36 mouse cellular contexts compared by ENCODE assay signal in genomic region chr15:82091061-82091460, GRCm38 (mm10). TPM values are rescaled to one million over a fixed set of nuclear protein-coding genes. Genes with fewer than 3 reads are reported as not detected.
DNase-seq lines count a peak whose midpoint lies in the region; ATAC-seq lines count a peak whose summit lies in the region.
"Had no signal": no experiment of that assay in that cellular context is flagged by ENCODE, and none has a peak within 500 bp of the region (broad histone marks: within the 10 kb centered on the region; RNA-seq: fewer than 3 reads in every experiment).

No protein-coding gene starts in this region.

- no peaks in the 10 kb centered on the region for H3K4me1 ChIP-seq in limb, embryonic 13.5 days
- no peaks in the 10 kb centered on the region for H3K4me1 ChIP-seq in limb, embryonic 10.5 days
- H3K4me1 ChIP-seq: embryonic facial prominence, embryonic 13.5 days; hindbrain, embryonic 15.5 days had no signal

- DNase-seq in adrenal gland, adult (ENCODE audit: inconsistent age in 2 of 2, low spot score in 1 of 2): peak; percentile 17 to 52
- no peak for DNase-seq in adrenal gland, adult 8-10 months
- DNase-seq in adrenal gland, postnatal 25 days: peak; percentile 10
- DNase-seq in adrenal gland, adult 18-20 months (ENCODE audit: low spot score in 2 of 2): no peak
- no peak for DNase-seq in limb, embryonic 10.5 days (ENCODE audit: low spot score)
- peak; percentile 31 for DNase-seq in telencephalon, adult 2 months (ENCODE audit: low read depth, low spot score)
- no peak for DNase-seq in gastrocnemius, postnatal 14 days
- DNase-seq: B cell, adult 2 months; cerebellum, adult 11-12 months; cerebellum, adult 8-10 months; cerebellum, postnatal 10 days; cerebellum, postnatal 36 days; embryo, embryonic 11 days; forebrain, postnatal 0 days; gastrocnemius, postnatal 10 days; heart, adult 11 months; kidney, adult 8-10 months had no signal

- WGBS in limb, embryonic 13.5 days: 80% methylated on average over 7 of the region's 7 CpGs
- WGBS in limb, embryonic 10.5 days: 80% methylated on average over 7 of the region's 7 CpGs

- no peak overlapping the region for H3K4me2 ChIP-seq in limb, embryonic 13.5 days (replicated peaks)
- H3K4me2 ChIP-seq: embryonic facial prominence, embryonic 13.5 days; heart, embryonic 11.5 days; hindbrain, embryonic 12.5 days; hindbrain, embryonic 15.5 days had no signal

- peaks cover 10% of the 10 kb centered on the region for H3K27me3 ChIP-seq in limb, embryonic 13.5 days
- H3K27me3 ChIP-seq in limb, embryonic 10.5 days (ENCODE audit: low read depth, poor library complexity, severe bottlenecking): peaks cover 26% of the 10 kb centered on the region; the same call in 1 of the 2 replicates
- H3K27me3 ChIP-seq: hindbrain, embryonic 12.5 days; hindbrain, embryonic 15.5 days had no signal

- no peaks in the 10 kb centered on the region for H3K9me3 ChIP-seq in limb, embryonic 13.5 days
- no peaks in the 10 kb centered on the region for H3K9me3 ChIP-seq in limb, embryonic 10.5 days (replicated peaks)
- H3K9me3 ChIP-seq: embryonic facial prominence, embryonic 10.5 days; embryonic facial prominence, embryonic 13.5 days; G1E; hindbrain, embryonic 12.5 days; hindbrain, embryonic 15.5 days had no signal

- H3K36me3 ChIP-seq in limb, embryonic 13.5 days: no peaks in the 10 kb centered on the region
- H3K36me3 ChIP-seq in limb, embryonic 10.5 days: no peaks in the 10 kb centered on the region
- H3K36me3 ChIP-seq: embryonic facial prominence, embryonic 10.5 days; embryonic facial prominence, embryonic 13.5 days; forebrain, embryonic 10.5 days; G1E; hindbrain, embryonic 12.5 days; hindbrain, embryonic 15.5 days had no signal

- H3K27ac ChIP-seq in limb, embryonic 13.5 days: no peak overlapping the region
- H3K27ac ChIP-seq in limb, embryonic 10.5 days: no peak overlapping the region
- H3K27ac ChIP-seq: embryonic facial prominence, embryonic 10.5 days; embryonic facial prominence, embryonic 13.5 days; forebrain, embryonic 10.5 days; hindbrain, embryonic 12.5 days; hindbrain, embryonic 15.5 days had no signal

- intact Hi-C loops in gastrocnemius, postnatal 14 days (cut with DNase I; ENCODE audit: low total_unique reads): no loop called here

- ATAC-seq in limb, embryonic 13.5 days (ENCODE audit: low FRiP score, low read depth): no peak
- ATAC-seq: forebrain, embryonic 14.5 days; forebrain, postnatal 0 days; intestine, postnatal 0 days had no signal

- 0 out of 2 replicates have a peak overlapping the region, but pooled peaks have one; percentile 20 for H3K9ac ChIP-seq in limb, embryonic 13.5 days
- H3K9ac ChIP-seq: embryonic facial prominence, embryonic 13.5 days; forebrain, postnatal 0 days; hindbrain, embryonic 12.5 days; hindbrain, embryonic 15.5 days had no signal

- H3K4me3 ChIP-seq in limb, embryonic 13.5 days: no peak overlapping the region
- no peak overlapping the region for H3K4me3 ChIP-seq in limb, embryonic 10.5 days
- H3K4me3 ChIP-seq: embryonic facial prominence, embryonic 10.5 days; embryonic facial prominence, embryonic 13.5 days; forebrain, embryonic 10.5 days; hindbrain, embryonic 12.5 days; hindbrain, embryonic 15.5 days had no signal

RNA-seq across cellular contexts. Expression of gene Mei1, which starts 21.3 kb away (rescaled TPM):
- total RNA-seq in adrenal gland, adult 8-10 months (2022): 1 to 10 TPM in 3 of 4 experiments, under 1 TPM in 1; 0.74 to 4.1 (median 2.4) TPM
- total RNA-seq in adrenal gland, postnatal 25 days (2021): 2.8 and 4.3 TPM in 2 replicates
- total RNA-seq in adrenal gland, adult 18-20 months (2021): 1 to 10 TPM in 1 of 2 experiments, under 1 TPM in 1; 0.58 to 4.1 TPM
- 0.11 and 0.17 TPM in 2 replicates for polyA plus RNA-seq in limb, embryonic 13.5 days (2015; fragmentation: Nextera tagmentation; extraction: Ambion mirVana)
- polyA plus RNA-seq in limb, embryonic 10.5 days (2016; fragmentation: Nextera tagmentation; extraction: Ambion mirVana): not detected in 2 replicates
- under 1 TPM; 0.13 to 0.33 TPM for total RNA-seq in gastrocnemius, postnatal 14 days (2021)
- total RNA-seq: heart, adult 8-10 months; heart, postnatal 25 days; hematopoietic stem cell, adult 5-6 weeks had no signal
- polyA plus RNA-seq: embryonic facial prominence, embryonic 13.5 days; forebrain, embryonic 14.5 days; G1E; heart, embryonic 11.5 days; heart, embryonic 14.5 days; heart, postnatal 0 days; intestine, embryonic 14.5 days; intestine, postnatal 0 days had no signal

RNA-seq across cellular contexts. Expression of gene 4930407I10Rik, which starts 32.1 kb away (rescaled TPM):
- total RNA-seq in adrenal gland, adult 8-10 months (2022): not detected
- total RNA-seq in adrenal gland, postnatal 25 days (2021): not detected in 2 replicates
- total RNA-seq in adrenal gland, adult 18-20 months (2021): not detected
- polyA plus RNA-seq in limb, embryonic 13.5 days (2015; fragmentation: Nextera tagmentation; extraction: Ambion mirVana): 0.03 TPM in 1 of 2 replicates, not detected in the other
- polyA plus RNA-seq in limb, embryonic 10.5 days (2016; fragmentation: Nextera tagmentation; extraction: Ambion mirVana): not detected in 2 replicates
- total RNA-seq in gastrocnemius, postnatal 14 days (2021): not detected
- total RNA-seq: forebrain, postnatal 0 days; gastrocnemius, adult 18-20 months; gastrocnemius, postnatal 10 days; gastrocnemius, postnatal 4 days; heart, adult 8-10 months; heart, postnatal 25 days; hematopoietic stem cell, adult 5-6 weeks had no signal
- polyA plus RNA-seq: cortical plate, adult 2 months; embryonic facial prominence, embryonic 10.5 days; forebrain, embryonic 10.5 days; forebrain, embryonic 14.5 days; forebrain, postnatal 0 days; G1E; heart, embryonic 11.5 days; heart, embryonic 14.5 days; heart, postnatal 0 days; hindbrain, embryonic 12.5 days; hindbrain, embryonic 15.5 days; intestine, embryonic 14.5 days; intestine, postnatal 0 days had no signal

RNA-seq across cellular contexts. Expression of gene Ccdc134, which starts 36.7 kb away (rescaled TPM):
- 10 to 100 TPM in 3 of 4 experiments, 1 to 10 TPM in 1; 8.9 to 13.7 (median 12.5) TPM for total RNA-seq in adrenal gland, adult 8-10 months (2022)
- 11.2 and 11.3 TPM in 2 replicates for total RNA-seq in adrenal gland, postnatal 25 days (2021)
- total RNA-seq in adrenal gland, adult 18-20 months (2021): 1 to 10 TPM; 6.7 to 8.9 TPM
- polyA plus RNA-seq in limb, embryonic 13.5 days (2015; fragmentation: Nextera tagmentation; extraction: Ambion mirVana): 27.6 and 30.3 TPM in 2 replicates
- polyA plus RNA-seq in limb, embryonic 10.5 days (2016; fragmentation: Nextera tagmentation; extraction: Ambion mirVana): 22.8 and 23.6 TPM in 2 replicates
- total RNA-seq in gastrocnemius, postnatal 14 days (2021): 10 to 100 TPM; 18.5 to 18.7 TPM

RNA-seq across cellular contexts. Expression of gene Snu13, which starts 43.7 kb away (rescaled TPM):
- 10 to 100 TPM; 77.0 to 94.9 (median 88.2) TPM for total RNA-seq in adrenal gland, adult 8-10 months (2022)
- 83.1 and 99.8 TPM in 2 replicates for total RNA-seq in adrenal gland, postnatal 25 days (2021)
- 10 to 100 TPM; 80.5 to 99.1 TPM for total RNA-seq in adrenal gland, adult 18-20 months (2021)
- 294 and 308 TPM in 2 replicates for polyA plus RNA-seq in limb, embryonic 13.5 days (2015; fragmentation: Nextera tagmentation; extraction: Ambion mirVana)
- 379 and 421 TPM in 2 replicates for polyA plus RNA-seq in limb, embryonic 10.5 days (2016; fragmentation: Nextera tagmentation; extraction: Ambion mirVana)
- total RNA-seq in gastrocnemius, postnatal 14 days (2021): 10 to 100 TPM; 40.3 to 46.7 TPM

RNA-seq across cellular contexts. Expression of gene Srebf2, which starts 55.9 kb away (rescaled TPM):
- 100 to 1,000 TPM in 2 of 4 experiments, 10 to 100 TPM in 2; 83.2 to 144 (median 107) TPM for total RNA-seq in adrenal gland, adult 8-10 months (2022)
- 85.2 and 95.5 TPM in 2 replicates for total RNA-seq in adrenal gland, postnatal 25 days (2021)
- total RNA-seq in adrenal gland, adult 18-20 months (2021): 100 to 1,000 TPM in 1 of 2 experiments, 10 to 100 TPM in 1; 79.3 to 109 TPM
- polyA plus RNA-seq in limb, embryonic 13.5 days (2015; fragmentation: Nextera tagmentation; extraction: Ambion mirVana): 168 and 173 TPM in 2 replicates
- 182 and 190 TPM in 2 replicates for polyA plus RNA-seq in limb, embryonic 10.5 days (2016; fragmentation: Nextera tagmentation; extraction: Ambion mirVana)
- total RNA-seq in gastrocnemius, postnatal 14 days (2021): 10 to 100 TPM; 13.7 to 22.9 TPM

Comparison
In these comparisons a context has a peak if more than half of its experiments do, and no peak if none do; other contexts are left out.
1. DNase-seq: peak in adrenal gland, adult (2 of 2), adrenal gland, postnatal 25 days (single experiment) and telencephalon, adult 2 months (single experiment); none in adrenal gland, adult 8-10 months (single experiment), adrenal gland, adult 18-20 months (0 of 2), limb, embryonic 10.5 days (single experiment) and gastrocnemius, postnatal 14 days (single experiment).